Mouse (Mus musculus) mesoderm, embryonic 11.5 days (tissue): ENCODE measurements around the gene 4930579F01Rik.

Experiments
- DNase-seq: peaks from one replicate; pipeline ENCODE4 v3.0.0-alpha.2; 2012; ENCODE audit warnings: low read depth, low spot score

4930579F01Rik gene

GRCm38 (mm10) chr3:138193683-138194302 is at the start of gene 4930579F01Rik:
TSS of gene 4930579F01Rik (minus strand) at chr3:138193825.
- DNase-seq, result no peak

- DNase-seq, result no peak
These were observed 49.3 kb upstream of the 4930579F01Rik start for GRCm38 (mm10) chr3:138242933-138243332.

DNA sequence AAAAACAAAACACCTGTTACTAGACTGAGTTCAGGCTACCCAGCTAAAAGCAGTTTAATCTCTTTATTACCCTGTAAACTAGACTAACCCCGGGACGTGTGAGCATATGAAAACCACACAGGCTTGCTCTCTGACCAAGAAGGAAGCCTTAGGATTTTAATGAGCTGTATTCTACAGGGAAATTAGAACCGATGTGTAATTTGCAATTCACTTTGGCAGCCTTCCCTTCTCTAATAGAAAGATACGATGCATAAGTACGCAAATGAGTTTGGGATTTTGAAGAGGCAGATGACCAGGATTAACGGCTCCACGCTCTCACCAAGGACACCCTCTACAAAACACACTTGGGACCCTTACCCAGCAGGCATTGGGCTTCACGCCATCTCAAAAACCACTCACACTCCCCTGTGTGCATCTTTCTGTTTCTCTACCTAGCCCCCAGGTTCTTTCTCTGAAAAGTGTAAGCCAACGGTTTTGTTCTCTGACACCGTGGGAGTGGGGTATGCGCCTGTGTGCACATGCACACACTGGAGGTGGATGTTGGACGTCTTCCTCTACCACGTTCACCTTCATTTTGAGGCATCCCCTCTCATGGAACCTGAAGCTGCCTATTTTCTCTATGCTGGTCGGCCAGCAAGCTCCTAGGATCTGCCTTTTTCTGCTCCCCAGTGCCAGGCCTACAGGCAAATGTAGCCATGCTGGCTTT is 48.5 kb upstream of the 4930579F01Rik start:
- DNase-seq, result no peak

DNA sequence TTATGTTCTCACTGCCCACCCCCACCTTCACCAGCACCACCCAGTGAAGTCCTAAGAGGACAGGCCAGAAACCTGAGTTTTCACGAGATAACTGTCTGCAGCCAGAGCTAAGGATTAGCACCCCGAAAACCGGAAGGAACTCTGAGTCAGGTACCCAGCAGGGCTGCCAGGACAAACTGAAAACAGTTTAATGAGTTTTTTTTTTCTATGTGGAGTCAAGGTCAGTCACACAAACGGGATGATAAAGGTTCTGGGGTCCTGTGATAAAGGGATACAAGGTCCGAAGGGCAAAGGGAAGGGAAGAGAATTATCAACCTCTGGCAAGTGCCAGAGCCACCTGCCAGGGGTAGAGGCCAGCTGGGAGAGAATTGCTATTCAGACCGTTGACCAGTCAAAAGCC is 47.7 kb upstream of the 4930579F01Rik start:
- DNase-seq, result no peak

DNA sequence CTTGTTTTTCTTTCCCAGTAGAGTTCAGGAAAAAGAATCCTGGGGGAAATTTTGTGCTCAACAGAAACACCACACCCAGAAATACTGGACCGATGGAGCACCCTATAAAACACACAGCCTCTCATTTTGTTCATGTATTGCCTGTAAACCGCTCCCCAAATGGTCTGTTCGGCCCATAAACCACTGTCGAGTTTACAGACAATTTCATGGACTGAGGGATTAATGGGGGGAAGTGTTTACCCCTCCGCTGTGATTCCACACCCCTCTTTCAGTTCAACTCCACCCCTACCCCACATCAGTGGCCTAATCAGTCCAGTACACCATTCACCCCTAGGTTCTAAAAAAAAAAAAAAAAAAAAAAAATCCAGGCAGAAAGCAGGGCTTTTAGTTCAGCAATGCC is 47.3 kb upstream of the 4930579F01Rik start:
- DNase-seq, result no peak

DNA sequence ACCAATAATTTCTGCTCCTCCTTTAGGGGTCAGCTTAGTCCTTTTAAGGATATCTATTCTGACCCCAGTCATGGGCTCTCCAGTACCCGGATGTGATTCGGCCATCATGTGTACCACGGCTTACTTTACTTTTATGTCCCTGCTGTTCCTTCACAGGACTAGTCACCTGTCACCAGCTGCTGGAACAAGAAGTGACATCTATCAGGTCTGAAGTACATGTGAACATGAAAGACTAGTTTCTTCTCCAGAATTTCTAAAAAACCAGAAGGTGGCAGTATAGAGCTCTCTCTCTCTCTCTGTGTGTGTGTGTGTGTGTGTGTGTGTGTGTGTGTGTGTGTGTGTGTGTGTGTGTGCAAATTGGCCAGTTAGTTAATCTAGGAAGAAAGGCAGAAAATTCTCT is 46.8 kb upstream of the 4930579F01Rik start:
- no peak for DNase-seq

GRCm38 (mm10) chr3:138239461-138239860 is 45.8 kb upstream of the 4930579F01Rik start:
- no peak for DNase-seq

GRCm38 (mm10) chr3:138238046-138238445 is 44.4 kb upstream of the 4930579F01Rik start:
- no peak for DNase-seq

DNA sequence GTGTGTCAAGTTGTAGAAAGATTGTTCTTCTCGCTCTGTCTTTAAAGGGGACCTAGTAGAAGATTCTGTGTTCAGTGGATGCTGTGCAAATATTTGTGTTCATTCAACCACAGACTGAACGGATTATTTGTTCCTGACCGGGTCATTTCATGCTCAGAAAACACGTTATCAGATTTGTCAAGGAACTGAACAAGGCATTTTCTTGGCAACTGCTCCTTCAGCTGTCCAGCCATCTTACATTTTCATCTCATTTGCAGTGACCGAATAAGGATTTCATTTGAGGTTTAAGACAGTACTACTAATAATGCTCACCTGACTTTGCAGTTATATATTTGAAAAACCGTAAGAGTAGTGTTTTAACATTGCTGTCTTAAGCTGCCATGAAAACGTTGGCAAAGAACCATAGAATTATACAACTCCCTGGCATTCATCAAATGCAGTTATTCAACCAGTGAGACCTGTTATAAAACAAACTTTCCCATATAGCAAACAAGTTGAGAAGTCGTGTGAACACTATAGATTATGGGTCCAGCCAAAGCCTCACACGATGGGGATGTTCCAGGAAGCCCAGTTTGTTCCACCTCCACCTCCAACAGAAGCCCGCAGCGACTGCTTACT is 43.0 kb upstream of the 4930579F01Rik start:
- DNase-seq, result no peak

GRCm38 (mm10) chr3:138231531-138231930 is 37.9 kb upstream of the 4930579F01Rik start:
- no peak for DNase-seq

DNA sequence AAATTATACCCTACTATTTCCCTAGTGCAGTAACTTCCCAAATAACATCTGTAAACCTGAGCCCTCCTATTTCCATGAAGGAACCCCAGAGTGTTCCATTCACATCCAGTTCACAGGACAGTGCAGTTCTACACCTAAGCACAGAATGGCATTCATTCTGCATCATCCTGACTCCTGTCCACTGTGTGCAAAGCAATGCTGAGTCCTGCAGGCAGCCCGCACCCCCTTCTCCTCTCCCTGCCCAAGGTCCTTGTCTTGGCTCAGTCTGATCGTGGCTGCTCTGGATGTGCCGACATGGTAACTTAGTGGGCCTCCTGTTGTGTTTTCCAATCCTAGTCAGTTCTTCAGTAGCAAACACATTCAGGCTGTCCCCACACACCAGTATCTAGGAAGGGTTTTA is 36.6 kb upstream of the 4930579F01Rik start:
- DNase-seq, result no peak

DNA sequence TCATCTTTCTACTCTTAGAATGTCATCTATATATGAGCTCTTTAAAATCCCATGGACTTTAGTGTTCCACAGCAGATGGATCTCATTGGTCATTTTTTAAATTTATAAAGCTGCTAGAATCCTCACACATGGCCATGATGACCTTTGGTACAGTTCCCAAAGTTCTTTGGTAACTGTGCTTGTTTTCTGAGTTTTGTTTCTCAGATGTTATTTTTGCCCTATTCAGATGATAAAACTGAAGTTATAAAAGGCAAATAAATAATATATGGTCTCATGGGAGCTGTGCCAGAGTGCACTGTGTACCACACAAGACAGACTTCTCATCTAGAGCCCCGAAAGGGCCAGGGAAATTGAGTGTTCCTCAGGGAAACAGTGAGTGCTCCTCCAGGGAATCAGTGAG is 35.8 kb upstream of the 4930579F01Rik start:
- no peak for DNase-seq

DNA sequence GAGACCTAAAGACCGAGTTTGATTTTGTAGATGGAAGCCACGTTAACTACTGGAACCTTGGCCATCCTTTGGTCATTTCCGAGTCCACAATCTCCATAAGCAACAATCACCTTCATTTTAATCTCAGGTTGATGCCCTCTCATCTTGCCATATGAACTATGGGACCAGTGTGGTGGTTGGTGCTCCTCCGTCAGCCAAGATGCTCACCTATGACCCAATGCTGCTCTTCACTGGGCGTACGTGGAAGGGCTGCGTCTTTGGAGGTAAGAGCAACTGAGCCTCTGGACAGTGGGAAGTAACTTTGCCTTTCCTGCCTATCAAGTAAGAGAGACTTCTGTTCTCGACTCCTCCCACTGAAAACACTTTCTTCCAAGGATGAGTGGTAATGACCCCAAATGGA is 34.2 kb upstream of the 4930579F01Rik start:
- no peak for DNase-seq

DNA sequence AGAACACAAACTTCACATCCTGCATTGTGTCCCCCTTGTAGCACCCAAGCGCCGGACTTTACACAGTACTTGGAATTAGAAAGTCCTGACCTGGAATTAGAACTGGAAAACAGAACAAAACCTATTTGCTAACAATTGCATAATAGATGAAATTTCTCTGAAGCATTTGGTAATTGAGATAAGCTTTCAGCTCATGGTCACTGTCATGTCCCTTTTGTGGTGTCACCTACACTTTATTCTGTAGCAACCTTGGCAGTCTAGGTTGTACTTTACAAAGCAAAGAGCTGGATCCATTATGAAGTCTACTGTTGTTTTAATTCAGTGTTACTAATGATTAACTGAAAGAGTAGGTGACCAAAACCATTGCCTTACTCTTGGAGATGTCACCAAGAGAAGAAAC is 33.5 kb upstream of the 4930579F01Rik start:
- no peak for DNase-seq

- no peak for DNase-seq
These were observed 32.9 kb upstream of the 4930579F01Rik start for GRCm38 (mm10) chr3:138226476-138226875.

DNA sequence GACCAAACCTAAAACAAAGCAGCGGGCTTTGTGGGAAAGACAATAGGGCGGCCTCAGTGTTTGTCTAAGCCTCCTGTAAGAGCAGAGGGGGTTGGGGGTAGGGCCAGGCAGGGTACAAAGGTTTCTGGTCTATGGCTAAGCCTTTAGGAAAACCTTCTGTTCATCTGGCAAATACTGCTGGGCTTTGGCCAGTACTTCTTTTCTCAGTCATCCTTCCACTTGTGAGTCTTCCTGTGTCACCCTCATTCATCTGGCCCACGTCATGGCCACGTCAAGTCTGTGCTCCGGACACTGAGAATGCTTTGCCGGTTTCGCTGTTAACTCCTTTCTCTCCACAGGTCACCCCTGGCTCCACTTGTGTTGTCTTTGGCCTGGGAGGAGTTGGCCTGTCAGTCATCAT is 32.2 kb upstream of the 4930579F01Rik start:
- no peak for DNase-seq

DNA sequence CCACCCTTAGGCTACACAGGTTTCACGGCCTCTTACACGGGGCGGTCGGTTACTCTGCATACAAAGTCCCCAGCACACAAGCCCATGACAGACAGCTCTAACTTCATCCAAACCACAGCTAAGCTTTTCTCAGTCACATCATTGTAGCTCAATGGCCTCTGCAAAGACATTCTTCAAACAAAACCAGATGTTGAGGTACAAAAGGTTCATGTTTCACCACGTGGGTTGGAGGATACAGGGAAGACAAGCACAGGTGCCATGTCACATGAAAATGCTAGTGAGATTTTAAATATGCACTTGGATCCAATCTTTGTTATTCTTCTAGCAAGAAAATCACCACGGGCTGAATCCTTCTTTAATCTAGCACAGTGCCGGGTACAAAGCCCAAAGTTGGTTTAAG is 31.7 kb upstream of the 4930579F01Rik start:
- no peak for DNase-seq

DNA sequence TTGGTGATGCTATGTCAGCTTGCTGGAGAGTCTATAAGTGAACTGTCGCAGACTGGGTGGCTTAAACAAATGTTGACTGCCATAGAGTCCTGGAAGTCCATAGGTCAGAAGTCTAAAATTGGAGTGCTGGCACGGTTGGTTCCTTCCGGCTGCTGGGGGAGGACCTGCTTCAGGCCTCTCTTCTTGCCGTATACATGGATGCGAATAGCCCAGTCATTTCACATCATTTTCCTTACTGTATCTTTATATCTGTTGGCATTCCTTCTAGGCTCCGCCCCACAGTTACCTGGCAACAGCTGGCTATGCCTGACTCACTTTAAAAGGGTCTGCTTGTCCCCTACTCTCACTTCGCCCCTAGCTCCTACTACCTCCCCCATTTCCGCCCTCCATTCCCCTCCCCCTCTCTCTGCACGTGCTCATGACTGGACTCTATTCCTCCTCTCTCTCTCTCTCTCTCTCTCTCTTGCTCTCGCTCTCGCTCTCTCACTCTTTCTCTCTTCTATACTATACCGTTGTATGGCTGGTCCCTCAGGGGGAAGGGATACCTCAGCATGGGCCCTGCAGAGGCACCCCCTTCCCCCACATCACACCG is 30.8 kb upstream of the 4930579F01Rik start:
- DNase-seq, result no peak

DNA sequence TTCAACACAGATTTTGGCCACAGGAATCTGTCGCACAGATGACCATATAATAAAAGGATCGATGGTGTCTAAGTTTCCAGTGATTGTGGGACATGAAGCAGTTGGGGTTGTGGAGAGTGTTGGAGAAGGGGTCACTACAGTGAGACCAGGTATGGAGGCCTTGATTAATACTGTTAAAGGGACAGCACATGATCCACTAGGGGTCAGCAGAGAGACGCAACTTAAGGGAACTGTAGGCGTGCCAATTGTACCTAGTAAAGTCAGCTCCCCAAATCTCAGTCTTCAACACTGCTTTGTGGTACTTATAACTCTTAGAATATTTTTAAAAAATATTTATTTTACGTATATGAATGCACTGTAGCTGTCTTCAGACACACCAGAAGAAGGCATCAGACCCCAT is 29.3 kb upstream of the 4930579F01Rik start:
- DNase-seq, result peak; percentile 81

GRCm38 (mm10) chr3:138222511-138222910 is 28.9 kb upstream of the 4930579F01Rik start:
- DNase-seq, result no peak

DNA sequence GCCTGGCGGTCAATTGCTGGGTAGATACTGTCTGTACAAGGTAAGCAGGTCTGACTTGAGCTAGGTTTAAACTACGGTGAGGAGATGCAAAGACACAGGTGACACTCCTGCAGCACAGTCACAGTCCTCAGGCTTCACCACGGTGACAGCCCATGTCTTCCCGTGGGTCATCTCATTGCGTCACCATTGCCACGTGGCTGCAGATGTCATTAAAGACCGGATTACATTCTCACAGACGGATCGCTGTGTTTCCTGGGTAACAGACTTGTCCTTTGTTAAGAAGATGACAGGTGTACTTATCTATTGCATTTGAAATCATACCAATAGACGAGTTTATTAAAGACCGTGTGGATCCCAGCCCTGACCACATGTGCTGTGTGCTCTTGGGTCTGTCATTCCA is 27.5 kb upstream of the 4930579F01Rik start:
- DNase-seq, result no peak

DNA sequence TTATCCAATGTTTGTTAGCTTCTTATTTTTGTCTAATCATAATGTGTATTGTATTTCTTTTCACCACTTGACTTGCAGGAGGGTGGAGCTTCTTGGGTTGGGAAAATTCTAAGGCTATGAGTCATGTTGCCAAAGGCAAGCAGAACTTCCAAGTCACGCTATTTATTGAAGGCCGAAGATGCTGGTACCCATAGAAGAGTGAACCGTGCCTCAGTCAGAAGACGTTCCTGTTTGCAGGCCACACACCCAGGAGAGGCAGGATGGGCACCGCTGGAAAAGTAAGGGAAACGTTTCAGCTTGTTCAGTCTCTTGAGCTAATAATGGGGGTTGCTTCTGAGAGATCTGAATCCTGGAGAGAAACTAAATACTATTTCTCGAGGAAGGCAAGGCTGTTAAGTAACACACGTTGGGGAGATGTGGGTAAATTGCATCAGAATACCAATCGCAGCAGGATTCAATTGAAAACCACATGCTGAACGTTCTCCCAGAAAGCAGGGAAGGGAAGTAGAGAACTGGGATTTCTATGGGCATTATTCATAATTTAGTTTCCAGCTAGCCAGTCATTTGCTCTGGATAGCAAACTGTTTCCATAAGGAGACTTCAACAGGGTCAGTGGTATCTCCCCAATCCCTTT is 24.1 kb upstream of the 4930579F01Rik start, which contains the start of gene Adh7:
Adh7 (plus strand) TSS at position 130 of the 634 bp plus-strand sequence.
- no peak for DNase-seq
